Mouse (Mus musculus): Measurements from ENCODE around the gene Frat1.
"Not testable (repeated sequence)": the region's sequence is repeated elsewhere in the genome, so short reads cannot be mapped to it uniquely, and the experiment has no call there.

Gene Frat1

GRCm38 (mm10) chr19:41846366-41847090 lies 16.8 kb downstream of the Frat1 start:
- DNase-seq = no peak

GRCm38 (mm10) chr19:41847091-41847581 lies 17.4 kb downstream of the Frat1 start:
- DNase-seq = peak; percentile 42

- DNase-seq = not testable (repeated sequence)
Observed at GRCm38 (mm10) chr19:41847614-41847991, 17.8 kb downstream of the Frat1 start.

GRCm38 (mm10) chr19:41847992-41848851 lies 18.5 kb downstream of the Frat1 start, which contains the start of gene Frat2:
Gene Frat2 (minus strand): TSS chr19:41848132.
- peak; percentile 84 for DNase-seq

GRCm38 (mm10) chr19:41850021-41850718 lies 20.4 kb downstream of the Frat1 start:
- DNase-seq = no peak

- DNase-seq = no peak
Observed at GRCm38 (mm10) chr19:41850719-41851543, 21.2 kb downstream of the Frat1 start.

- DNase-seq = no peak
Observed at GRCm38 (mm10) chr19:41852423-41852822, 22.7 kb downstream of the Frat1 start.

- no peak for DNase-seq
Observed at GRCm38 (mm10) chr19:41857086-41857762, 27.5 kb downstream of the Frat1 start.

- DNase-seq = no peak
Observed at GRCm38 (mm10) chr19:41857816-41858310, 28.1 kb downstream of the Frat1 start.

GRCm38 (mm10) chr19:41866707-41867106 lies 36.9 kb downstream of the Frat1 start:
- no peak for DNase-seq

- DNase-seq = no peak
Observed at GRCm38 (mm10) chr19:41869296-41869695, 39.5 kb downstream of the Frat1 start.

GRCm38 (mm10) chr19:41869946-41870345 lies 40.2 kb downstream of the Frat1 start:
- DNase-seq = not testable (repeated sequence)

GRCm38 (mm10) chr19:41872285-41872684 lies 42.5 kb downstream of the Frat1 start:
- DNase-seq = no peak

- DNase-seq = no peak
Observed at GRCm38 (mm10) chr19:41874356-41874755, 44.6 kb downstream of the Frat1 start.

GRCm38 (mm10) chr19:41881842-41882241 lies 52.1 kb downstream of the Frat1 start:
- no peak for DNase-seq
